Comparison of ENCODE assay signal across 18 mouse cellular contexts in genomic region chr3:146180341-146180740, GRCm38 (mm10). TPM values are rescaled to one million over a fixed set of nuclear protein-coding genes. Genes with fewer than 3 reads are reported as not detected.
DNase-seq lines count a peak whose midpoint lies in the region; ATAC-seq lines count a peak whose summit lies in the region.
"Had no signal": no experiment of that assay in that cellular context is flagged by ENCODE, and none has a peak within 500 bp of the region (broad histone marks: within the 10 kb centered on the region; RNA-seq: fewer than 3 reads in every experiment).

No protein-coding gene starts in this region.

- ATAC-seq in heart, embryonic 11.5 days (replicated peaks; ENCODE audit: insufficient number of reproducible peaks, low FRiP score, low TSS enrichment) = no peak
- no peak for ATAC-seq in hindbrain, embryonic 13.5 days (ENCODE audit: low FRiP score)

- no peaks in the 10 kb centered on the region for H3K9me3 ChIP-seq in heart, embryonic 11.5 days (replicated peaks; ENCODE audit: control insufficient read depth, low read length)
- H3K9me3 ChIP-seq in hindbrain, embryonic 13.5 days = no peaks in the 10 kb centered on the region
- H3K9me3 ChIP-seq: forebrain, embryonic 12.5 days; G1E; limb, embryonic 15.5 days; lung, embryonic 15.5 days; midbrain, embryonic 10.5 days had no signal

- 35% methylated on average over 2 of the region's 2 CpGs for WGBS in heart, embryonic 11.5 days (ENCODE audit: insufficient replicate concordance)
- WGBS in hindbrain, embryonic 13.5 days = 35% methylated on average over 2 of the region's 2 CpGs

- H3K36me3 ChIP-seq in heart, embryonic 11.5 days (ENCODE audit: control insufficient read depth, insufficient read depth, low read length) = no peaks in the 10 kb centered on the region
- H3K36me3 ChIP-seq in hindbrain, embryonic 13.5 days = no peaks in the 10 kb centered on the region
- H3K36me3 ChIP-seq: forebrain, embryonic 12.5 days; G1E; limb, embryonic 15.5 days; lung, embryonic 15.5 days; midbrain, embryonic 10.5 days had no signal

- H3K4me1 ChIP-seq in heart, embryonic 11.5 days (ENCODE audit: control insufficient read depth, insufficient read depth, low read length) = peaks cover 16% of the 10 kb centered on the region
- peaks cover 3% of the 10 kb centered on the region for H3K4me1 ChIP-seq in hindbrain, embryonic 13.5 days (replicated peaks)

- no peak overlapping the region for H3K4me2 ChIP-seq in heart, embryonic 11.5 days
- no peak overlapping the region for H3K4me2 ChIP-seq in hindbrain, embryonic 13.5 days
- H3K4me2 ChIP-seq: forebrain, embryonic 12.5 days; limb, embryonic 15.5 days; lung, embryonic 15.5 days had no signal

- no peak for DNase-seq in heart, postnatal 4 days
- peak; percentile 52 for DNase-seq in testis, postnatal 10 days (ENCODE audit: low spot score)
- DNase-seq in testis, postnatal 14 days (ENCODE audit: low spot score) = no peak
- peak; percentile 54 for DNase-seq in induced T-regulatory cell, adult 2 months (ENCODE audit: low read depth)
- DNase-seq in urinary bladder, postnatal 4 days (ENCODE audit: low spot score in 2 of 2) = no peak
- no peak for DNase-seq in cerebellum, adult 18-20 months
- DNase-seq: cerebellum, adult 9-11 months; layer of hippocampus, postnatal 36 days had no signal

- H3K27me3 ChIP-seq in heart, embryonic 11.5 days (ENCODE audit: control insufficient read depth, insufficient read depth, low read length) = no peaks in the 10 kb centered on the region; the same call in 1 of the 2 replicates
- peaks cover 58% of the 10 kb centered on the region for H3K27me3 ChIP-seq in hindbrain, embryonic 13.5 days
- H3K27me3 ChIP-seq: lung, embryonic 15.5 days had no signal

- H3K4me3 ChIP-seq in heart, embryonic 11.5 days (ENCODE audit: low read depth, low read length) = no peak overlapping the region
- no peak overlapping the region for H3K4me3 ChIP-seq in hindbrain, embryonic 13.5 days
- H3K4me3 ChIP-seq: forebrain, embryonic 12.5 days; limb, embryonic 15.5 days; lung, embryonic 15.5 days; midbrain, embryonic 10.5 days had no signal

- H3K27ac ChIP-seq in heart, embryonic 11.5 days (ENCODE audit: low read depth, low read length) = peak overlapping the region; percentile 46; the same call in 1 of the 2 replicates
- H3K27ac ChIP-seq in hindbrain, embryonic 13.5 days = no peak overlapping the region
- H3K27ac ChIP-seq: forebrain, embryonic 12.5 days; limb, embryonic 15.5 days; lung, embryonic 15.5 days; midbrain, embryonic 10.5 days had no signal

- no peak overlapping the region for H3K9ac ChIP-seq in heart, embryonic 11.5 days (ENCODE audit: low read depth, low read length)
- no peak overlapping the region for H3K9ac ChIP-seq in hindbrain, embryonic 13.5 days
- H3K9ac ChIP-seq: forebrain, embryonic 12.5 days; limb, embryonic 15.5 days; lung, embryonic 15.5 days had no signal

RNA-seq across cellular contexts. Expression of gene Mcoln2, which starts 30.7 kb away (rescaled TPM):
- polyA plus RNA-seq in heart, embryonic 11.5 days (2014; fragmentation: Nextera tagmentation; extraction: Ambion mirVana) = 0.25 and 0.27 TPM in 2 replicates
- total RNA-seq in heart, postnatal 4 days (2021) = under 1 TPM; 0.36 to 0.74 TPM
- 0.27 and 0.47 TPM in 2 replicates for polyA plus RNA-seq in hindbrain, embryonic 13.5 days (2015; fragmentation: Nextera tagmentation; extraction: Ambion mirVana)
- total RNA-seq: layer of hippocampus, adult 18-20 months; layer of hippocampus, postnatal 36 days; left cerebral cortex, postnatal 25 days had no signal
- polyA plus RNA-seq: cortical plate, adult 2 months; G1E had no signal

RNA-seq across cellular contexts. Expression of gene Lpar3, which starts 40.4 kb away (rescaled TPM):
- 39.9 and 49.7 TPM in 2 replicates for polyA plus RNA-seq in heart, embryonic 11.5 days (2014; fragmentation: Nextera tagmentation; extraction: Ambion mirVana)
- 10 to 100 TPM; 10.0 to 12.0 TPM for total RNA-seq in heart, postnatal 4 days (2021)
- polyA plus RNA-seq in hindbrain, embryonic 13.5 days (2015; fragmentation: Nextera tagmentation; extraction: Ambion mirVana) = 0.78 and 0.93 TPM in 2 replicates
- polyA plus RNA-seq: G1E had no signal

Comparison
In these comparisons a context has a peak if more than half of its experiments do, and no peak if none do; other contexts are left out.
1. DNase-seq: peak in testis, postnatal 10 days (single experiment) and induced T-regulatory cell, adult 2 months (single experiment); none in heart, postnatal 4 days (single experiment), testis, postnatal 14 days (single experiment), urinary bladder, postnatal 4 days (0 of 2) and cerebellum, adult 18-20 months (0 of 2).
2. RNA of gene Lpar3, which starts 40.4 kb away (polyA plus RNA-seq): 39.9 to 49.7 TPM in heart, embryonic 11.5 days; 0.78 to 0.93 TPM in hindbrain, embryonic 13.5 days; every median in the first group is over 10 times any median in the second.